Mouse (Mus musculus) heart, embryonic 16.5 days (tissue): ENCODE measurements around the gene Cd164l2. TPM values are rescaled to one million over a fixed set of nuclear protein-coding genes. Genes with fewer than 3 reads are reported as not detected.

Experiments
- ATAC-seq: fragments of 200-750 bp; cut with Nextera tagmentation; replicated peaks from 2 replicates; pipeline ENCODE4 v1.8.0; 2017; ENCODE audit warnings: moderate number of reproducible peaks; ENCODE audit not compliant: insufficient read depth, low FRiP score; ENCODE audit errors: extremely low read depth
- H3K27ac ChIP-seq: fragments of 300-500 bp; sonication (generic); 2 replicates; pipeline ENCODE4 v1.5.1; 2014; ENCODE audit warnings: mild to moderate bottlenecking, low read length, control low read depth, moderate library complexity
- H3K27me3 ChIP-seq: fragments of 300-500 bp; sonication (generic); 2 replicates; pipeline ENCODE4 v1.6.1; 2014; ENCODE audit warnings: low read length, mixed read lengths; ENCODE audit not compliant: control insufficient read depth, insufficient read depth
- H3K36me3 ChIP-seq: fragments of 300-500 bp; sonication (generic); 2 replicates; pipeline ENCODE4 v1.6.1; 2014; ENCODE audit not compliant: control insufficient read depth, insufficient read depth
- H3K4me1 ChIP-seq: fragments of 300-500 bp; sonication (generic); 2 replicates; pipeline ENCODE4 v1.6.1; 2014; ENCODE audit warnings: low read length, mixed read lengths; ENCODE audit not compliant: control insufficient read depth, insufficient read depth
- H3K4me2 ChIP-seq: fragments of 300-500 bp; sonication (generic); 2 replicates; pipeline ENCODE4 v1.6.1; 2014; ENCODE audit warnings: low read depth, mild to moderate bottlenecking, control low read depth, low read length
- H3K4me3 ChIP-seq: fragments of 300-500 bp; sonication (generic); 2 replicates; pipeline ENCODE4 v1.5.1; 2014; ENCODE audit warnings: mild to moderate bottlenecking, control low read depth, low read length
- H3K9ac ChIP-seq: fragments of 300-500 bp; sonication (generic); 2 replicates; pipeline ENCODE4 v1.6.1; 2014; ENCODE audit warnings: low read length, control low read depth
- H3K9me3 ChIP-seq: fragments of 300-500 bp; sonication (generic); replicated peaks from 2 replicates; pipeline ENCODE4 v1.6.1; 2016; ENCODE audit warnings: low read length; ENCODE audit not compliant: control insufficient read depth
- WGBS: fragments of 180-500 bp; shearing (Covaris S2); extraction: QIAGEN DNeasy Blood & Tissue Kit; methylation state at CpG from one replicate; pipeline ENCODE4 v1.1.7; 2014; 5-methylcytosine and 5-hydroxymethylcytosine counted together
- polyA plus RNA-seq: library from polyadenylated mRNA; unstranded; fragments of >200 nt; fragmentation: Nextera tagmentation; extraction: Ambion mirVana; gene quantifications from 2 replicates; pipeline ENCODE4 v1.2.1, GENCODE M21; 2015

Gene Cd164l2
- polyA plus RNA-seq, 1 experiment from 2014 or later = not detected

DNA sequence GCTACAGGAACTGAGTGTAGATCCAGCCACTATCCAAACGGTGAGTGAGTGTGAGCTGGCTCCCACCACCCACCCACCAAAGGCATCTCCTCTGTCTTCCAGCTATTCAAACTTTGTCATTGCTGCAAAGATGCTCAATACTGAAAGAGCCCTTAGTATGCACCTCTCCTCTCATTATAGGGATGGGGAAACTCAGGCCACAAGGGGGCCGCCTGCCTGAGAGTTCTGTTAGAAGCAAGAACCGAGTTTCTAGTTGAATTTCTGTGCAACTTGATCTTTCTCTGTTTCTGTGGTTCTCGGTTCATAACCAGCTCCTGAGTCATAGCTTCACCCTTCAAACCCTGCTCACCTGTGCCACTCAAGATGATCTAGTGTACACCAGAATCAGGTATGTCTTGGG lies 40.2 kb downstream of the Cd164l2 start:
- Histone ChIP-seq H3K4me3 (no peak overlapping the region), H3K27ac (no peak overlapping the region), H3K9ac (no peak overlapping the region), H3K4me2 (no peak overlapping the region), H3K9me3 (no peaks in the 10 kb centered on the region), H3K4me1 (peaks cover 9% of the 10 kb centered on the region), H3K27me3 (peaks cover 50% of the 10 kb centered on the region), H3K36me3 (no peaks in the 10 kb centered on the region)
- 51% methylated on average over 4 of the region's 4 CpGs for WGBS
- ATAC-seq = no peak

- no peaks in the 10 kb centered on the region for H3K36me3 ChIP-seq
- H3K4me3 ChIP-seq = no peak overlapping the region
- H3K9me3 ChIP-seq = no peaks in the 10 kb centered on the region
- peaks cover 47% of the 10 kb centered on the region for H3K27me3 ChIP-seq
- no peak overlapping the region for H3K27ac ChIP-seq
- no peak overlapping the region for H3K9ac ChIP-seq
- no peak overlapping the region for H3K4me2 ChIP-seq
- ATAC-seq = no peak
- WGBS = 68% methylated on average over 12 of the region's 12 CpGs
- peaks cover 9% of the 10 kb centered on the region for H3K4me1 ChIP-seq
Observed at GRCm38 (mm10) chr4:133253412-133253811, 41.5 kb downstream of the Cd164l2 start.

DNA sequence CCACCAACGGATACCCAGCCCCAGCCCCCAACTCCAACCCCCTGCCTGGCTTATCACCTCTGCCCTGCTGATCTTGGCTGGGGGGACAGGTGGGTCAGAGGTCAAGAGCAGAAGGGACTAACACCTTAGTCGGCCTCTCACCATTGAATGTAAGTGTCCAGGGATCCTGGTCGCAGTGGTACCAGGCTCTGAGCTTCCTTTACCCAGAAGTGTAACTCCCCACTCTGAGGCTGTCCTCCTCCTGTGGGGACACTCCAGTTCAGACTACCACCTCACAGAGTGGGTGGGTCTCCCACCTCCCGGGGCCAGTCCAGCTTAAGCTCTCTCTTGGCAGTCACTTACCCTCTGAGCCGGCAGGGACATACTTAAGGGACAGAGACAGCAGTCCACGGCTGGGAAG lies 43.5 kb downstream of the Cd164l2 start:
- Histone ChIP-seq H3K9me3 (no peaks in the 10 kb centered on the region), H3K4me3 (no peak overlapping the region), H3K27me3 (peaks cover 34% of the 10 kb centered on the region), H3K4me2 (no peak overlapping the region), H3K36me3 (no peaks in the 10 kb centered on the region), H3K9ac (no peak overlapping the region), H3K27ac (no peak overlapping the region), H3K4me1 (peaks cover 9% of the 10 kb centered on the region)
- 50% methylated on average over 6 of the region's 6 CpGs for WGBS
- ATAC-seq = no peak

DNA sequence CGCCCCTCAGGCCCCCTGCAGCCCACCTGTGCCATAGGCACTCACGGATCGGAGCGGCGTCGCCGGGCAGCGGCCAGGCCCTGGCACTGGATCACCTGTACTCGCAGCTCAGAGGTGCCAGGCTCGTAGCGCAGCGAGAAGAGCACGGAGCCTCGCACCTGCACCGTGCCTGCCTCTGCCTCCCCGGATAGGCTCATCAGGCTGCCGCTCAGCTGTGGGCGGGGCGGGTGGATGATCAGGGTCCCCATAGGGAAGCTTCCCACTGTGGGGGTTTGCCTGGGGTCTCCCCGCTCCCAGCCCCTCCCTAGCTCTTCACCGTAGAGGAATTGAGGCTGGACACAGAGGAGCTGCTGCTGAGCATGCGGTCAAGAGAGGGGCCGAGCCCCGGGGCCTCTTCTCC lies 44.9 kb downstream of the Cd164l2 start:
- Histone ChIP-seq H3K27me3 (peaks cover 20% of the 10 kb centered on the region), H3K9ac (no peak overlapping the region), H3K9me3 (no peaks in the 10 kb centered on the region), H3K36me3 (no peaks in the 10 kb centered on the region), H3K4me2 (peak overlapping the region; percentile 13; the same call in 1 of the 2 replicates), H3K4me1 (no peaks in the 10 kb centered on the region), H3K27ac (no peak overlapping the region), H3K4me3 (no peak overlapping the region)
- ATAC-seq = no peak
- WGBS = 28% methylated on average over 24 of the region's 24 CpGs

DNA sequence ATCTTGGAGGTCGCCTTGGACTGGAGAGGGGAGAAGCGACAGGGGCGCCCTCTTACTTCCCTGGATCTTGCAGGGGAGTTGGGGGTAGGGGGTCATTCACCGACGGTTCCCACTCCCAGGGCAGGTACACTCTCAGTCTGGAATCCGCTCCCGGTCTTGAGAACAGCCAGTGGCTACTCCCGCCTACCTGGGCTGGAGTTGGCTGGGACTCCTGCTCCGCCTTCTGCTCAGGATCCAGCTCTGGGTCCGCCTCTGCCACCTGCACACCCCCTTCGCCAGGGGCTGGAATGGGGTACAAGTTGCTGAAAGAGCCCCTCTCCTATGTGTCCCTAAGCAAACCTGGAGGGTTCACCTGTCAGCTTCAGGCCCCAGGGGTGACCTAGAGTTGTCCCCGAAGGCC lies 45.3 kb downstream of the Cd164l2 start:
- no peak overlapping the region for H3K4me3 ChIP-seq
- peak; percentile 34; the same call in 1 of the 2 replicates for ATAC-seq
- H3K4me2 ChIP-seq = peak overlapping the region; percentile 13; the same call in 1 of the 2 replicates
- WGBS = 42% methylated on average over 11 of the region's 12 CpGs
- H3K27me3 ChIP-seq = peaks cover 16% of the 10 kb centered on the region
- no peaks in the 10 kb centered on the region for H3K36me3 ChIP-seq
- no peak overlapping the region for H3K9ac ChIP-seq
- no peaks in the 10 kb centered on the region for H3K9me3 ChIP-seq
- H3K4me1 ChIP-seq = no peaks in the 10 kb centered on the region
- no peak overlapping the region for H3K27ac ChIP-seq

DNA sequence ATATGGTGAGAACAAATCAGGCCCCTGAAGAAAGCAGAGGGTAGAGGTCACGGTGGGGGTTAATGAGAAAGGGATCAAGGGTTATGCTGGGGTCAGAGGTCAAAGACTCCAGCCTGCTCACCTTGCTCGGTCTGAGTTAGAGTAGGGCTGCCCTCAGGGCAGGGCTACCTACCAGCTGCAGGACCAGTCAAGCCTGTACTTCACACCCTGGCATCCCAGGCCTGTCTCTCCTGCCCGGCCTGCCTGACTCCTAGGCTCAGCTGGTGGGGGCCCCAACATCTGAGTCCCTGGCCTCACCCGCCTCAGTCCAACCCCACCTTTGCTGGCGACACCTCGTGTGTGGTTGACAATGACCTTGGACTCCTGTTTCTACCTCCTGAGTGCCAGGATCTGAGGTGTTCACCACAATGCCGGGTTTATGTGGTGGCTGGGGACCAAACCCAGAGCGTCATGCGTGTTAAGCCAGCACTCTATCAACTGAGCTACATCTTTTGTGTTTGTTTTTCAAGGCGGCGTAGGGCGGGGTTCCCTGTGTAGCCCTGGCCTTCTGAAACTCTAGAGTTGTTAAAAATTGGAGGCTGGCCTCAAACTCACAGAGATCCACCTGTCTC lies 46.0 kb downstream of the Cd164l2 start:
- H3K27ac ChIP-seq = no peak overlapping the region
- no peaks in the 10 kb centered on the region for H3K4me1 ChIP-seq
- no peak overlapping the region for H3K4me3 ChIP-seq
- H3K27me3 ChIP-seq = peaks cover 14% of the 10 kb centered on the region
- H3K9ac ChIP-seq = no peak overlapping the region
- no peaks in the 10 kb centered on the region for H3K9me3 ChIP-seq
- H3K36me3 ChIP-seq = no peaks in the 10 kb centered on the region
- H3K4me2 ChIP-seq = no peak overlapping the region
- ATAC-seq = no peak
- WGBS = 78% methylated on average over 12 of the region's 12 CpGs

DNA sequence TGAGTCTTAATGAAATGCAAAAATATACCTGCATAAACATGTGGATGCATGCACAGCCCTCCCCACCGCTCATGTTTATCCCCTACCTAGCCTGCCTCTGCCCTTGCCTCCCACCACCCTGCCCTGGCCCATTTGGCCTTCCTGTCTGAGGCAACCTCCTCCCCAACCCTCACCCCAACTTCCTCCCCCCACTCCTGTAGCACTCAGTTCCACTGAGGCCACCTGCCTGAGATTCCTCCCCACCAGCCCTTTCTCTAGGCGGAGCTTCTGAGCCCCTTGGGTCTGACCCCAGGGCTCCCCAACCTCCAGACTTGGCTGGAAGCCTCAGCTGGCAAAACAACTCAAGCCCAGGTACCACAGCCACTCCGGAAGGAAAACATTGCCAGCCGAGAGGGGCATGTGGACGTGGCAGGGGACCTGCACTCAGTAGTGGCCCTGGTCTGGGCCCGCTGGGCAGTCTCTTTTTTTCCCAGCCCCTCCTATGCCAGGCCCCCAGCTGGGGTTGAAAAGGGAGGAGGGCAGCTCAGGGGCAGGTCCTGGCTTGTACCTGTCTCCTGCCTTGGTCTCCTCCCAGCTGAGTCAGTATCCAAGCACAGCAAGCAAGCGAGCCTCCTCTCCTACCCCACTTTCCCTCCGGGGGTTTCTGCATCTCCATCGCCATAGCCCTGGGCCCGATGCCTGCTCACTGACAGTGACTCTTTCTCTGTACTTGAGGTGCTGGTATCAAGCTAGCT lies 49.9 kb downstream of the Cd164l2 start:
- H3K36me3 ChIP-seq = peaks cover 16% of the 10 kb centered on the region
- no peak overlapping the region; the same call in 1 of the 2 replicates for H3K27ac ChIP-seq
- H3K4me1 ChIP-seq = no peaks in the 10 kb centered on the region
- H3K4me2 ChIP-seq = peak overlapping the region; percentile 25
- H3K4me3 ChIP-seq = no peak overlapping the region; the same call in 1 of the 2 replicates
- peaks cover 6% of the 10 kb centered on the region for H3K27me3 ChIP-seq
- ATAC-seq = 0 out of 2 replicates have a peak, but pooled peaks have one; percentile 19
- H3K9ac ChIP-seq = no peak overlapping the region
- WGBS = 51% methylated on average over 10 of the region's 10 CpGs
- no peaks in the 10 kb centered on the region for H3K9me3 ChIP-seq

GRCm38 (mm10) chr4:133262375-133262765 lies 50.4 kb downstream of the Cd164l2 start:
- H3K4me2 ChIP-seq = peak overlapping the region; percentile 25
- 60% methylated on average over 7 of the region's 7 CpGs for WGBS
- no peak overlapping the region for H3K9ac ChIP-seq
- peak overlapping the region; percentile 27; the same call in 1 of the 2 replicates for H3K4me3 ChIP-seq
- no peak for ATAC-seq
- H3K27me3 ChIP-seq = peaks cover 2% of the 10 kb centered on the region; the same call in 1 of the 2 replicates
- H3K36me3 ChIP-seq = peaks cover 19% of the 10 kb centered on the region
- no peaks in the 10 kb centered on the region for H3K4me1 ChIP-seq
- H3K9me3 ChIP-seq = no peaks in the 10 kb centered on the region
- H3K27ac ChIP-seq = no peak overlapping the region

DNA sequence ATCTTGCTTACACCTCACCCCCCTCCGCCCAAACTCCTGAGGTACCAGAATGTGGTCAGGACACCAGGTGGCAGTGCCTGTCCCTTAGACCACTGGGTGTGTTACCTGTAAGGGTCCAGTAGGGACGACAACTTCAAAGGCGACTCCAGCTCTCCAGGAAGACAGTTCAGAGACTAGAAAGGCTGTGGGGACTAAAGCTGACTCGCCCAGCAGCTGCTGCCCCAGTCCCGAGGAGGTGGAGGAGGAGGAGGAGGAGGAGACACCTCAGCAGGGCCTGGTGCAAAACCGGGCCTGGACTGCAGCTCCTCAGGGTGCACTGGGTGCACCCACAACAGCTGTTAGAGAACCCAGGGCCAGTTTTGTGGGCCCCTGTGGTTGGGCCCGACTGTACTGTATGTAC lies 51.0 kb downstream of the Cd164l2 start, which contains the start of gene Sytl1:
TSS of gene Sytl1 (minus strand) at position 232 of the 400 bp plus-strand sequence.
- peaks cover 23% of the 10 kb centered on the region for H3K36me3 ChIP-seq
- WGBS = 30% methylated on average over 7 of the region's 7 CpGs
- no peak within 1 kb of the TSS; the same call in 1 of the 2 replicates for H3K27ac ChIP-seq
- H3K27me3 ChIP-seq = no peaks in the 10 kb centered on the region
- ATAC-seq = no peak
- no peaks in the 10 kb centered on the region for H3K4me1 ChIP-seq
- no peaks in the 10 kb centered on the region for H3K9me3 ChIP-seq
- peak within 1 kb of the TSS; percentile 25 for H3K4me2 ChIP-seq
- peak within 1 kb of the TSS; percentile 27; the same call in 1 of the 2 replicates for H3K4me3 ChIP-seq
- H3K9ac ChIP-seq = no peak within 1 kb of the TSS
